Mouse (Mus musculus) layer of hippocampus, adult 11-12 months (tissue): ENCODE measurements at regions not wholly inside any gene's neighbourhood (a gene's known extent, or its start where the extent isn't known, plus 50 kb on each side); places are given as distances from the start of the nearest gene placed in this dataset.

ENCODE experiments used
- DNase-seq: peaks from one replicate; pipeline ENCODE4 v3.0.0; 2022; ENCODE audit warnings: low spot score

GRCm38 (mm10) chr4:11903861-11904260 is 77.2 kb downstream of the Gm10604 start:
- no peak for DNase-seq

GRCm38 (mm10) chr4:11903401-11903800 is 77.7 kb downstream of the Gm10604 start:
- DNase-seq = no peak

GRCm38 (mm10) chr4:11899979-11900624 is 81.0 kb downstream of the Gm10604 start:
- no peak for DNase-seq

GRCm38 (mm10) chr4:11897231-11897630 is 83.8 kb downstream of the Gm10604 start:
- DNase-seq = no peak

GRCm38 (mm10) chr4:11895857-11896825 is 84.9 kb downstream of the Gm10604 start:
- no peak for DNase-seq

- DNase-seq = no peak
Observed at GRCm38 (mm10) chr4:11893560-11894205, 87.4 kb downstream of the Gm10604 start.

- peak; percentile 54 for DNase-seq
Observed at GRCm38 (mm10) chr4:11889039-11889600, 91.9 kb downstream of the Gm10604 start.

GRCm38 (mm10) chr4:11887377-11887776 is 93.7 kb downstream of the Gm10604 start:
- no peak for DNase-seq

GRCm38 (mm10) chr4:11885499-11885898 is 95.6 kb downstream of the Gm10604 start:
- no peak for DNase-seq

GRCm38 (mm10) chr4:11884818-11885217 is 96.2 kb downstream of the Gm10604 start:
- DNase-seq = no peak

- no peak for DNase-seq
Observed at GRCm38 (mm10) chr4:11883295-11883694, 97.8 kb downstream of the Gm10604 start.

GRCm38 (mm10) chr4:11882666-11883065 is 98.4 kb downstream of the Gm10604 start:
- no peak for DNase-seq

GRCm38 (mm10) chr4:11878638-11879037 is 102.4 kb downstream of the Gm10604 start:
- no peak for DNase-seq

GRCm38 (mm10) chr4:11877945-11878344 is 103.1 kb downstream of the Gm10604 start:
- no peak for DNase-seq

GRCm38 (mm10) chr4:11876009-11876408 is 105.1 kb downstream of the Gm10604 start:
- no peak for DNase-seq

- DNase-seq = no peak
Observed at GRCm38 (mm10) chr4:11874586-11875264, 106.3 kb downstream of the Gm10604 start.

- no peak for DNase-seq
Observed at GRCm38 (mm10) chr4:11872036-11872435, 109.0 kb downstream of the Gm10604 start.

- no peak for DNase-seq
Observed at GRCm38 (mm10) chr4:11869721-11870120, 111.3 kb downstream of the Gm10604 start.

- DNase-seq = no peak
Observed at GRCm38 (mm10) chr4:11868565-11868964, 112.5 kb downstream of the Gm10604 start.
